Mouse (Mus musculus): ENCODE data around the gene Fndc11.
"Not testable (repeated sequence)": the region's sequence is repeated elsewhere in the genome, so short reads cannot be mapped to it uniquely, and the experiment has no call there.

Fndc11 gene

DNA sequence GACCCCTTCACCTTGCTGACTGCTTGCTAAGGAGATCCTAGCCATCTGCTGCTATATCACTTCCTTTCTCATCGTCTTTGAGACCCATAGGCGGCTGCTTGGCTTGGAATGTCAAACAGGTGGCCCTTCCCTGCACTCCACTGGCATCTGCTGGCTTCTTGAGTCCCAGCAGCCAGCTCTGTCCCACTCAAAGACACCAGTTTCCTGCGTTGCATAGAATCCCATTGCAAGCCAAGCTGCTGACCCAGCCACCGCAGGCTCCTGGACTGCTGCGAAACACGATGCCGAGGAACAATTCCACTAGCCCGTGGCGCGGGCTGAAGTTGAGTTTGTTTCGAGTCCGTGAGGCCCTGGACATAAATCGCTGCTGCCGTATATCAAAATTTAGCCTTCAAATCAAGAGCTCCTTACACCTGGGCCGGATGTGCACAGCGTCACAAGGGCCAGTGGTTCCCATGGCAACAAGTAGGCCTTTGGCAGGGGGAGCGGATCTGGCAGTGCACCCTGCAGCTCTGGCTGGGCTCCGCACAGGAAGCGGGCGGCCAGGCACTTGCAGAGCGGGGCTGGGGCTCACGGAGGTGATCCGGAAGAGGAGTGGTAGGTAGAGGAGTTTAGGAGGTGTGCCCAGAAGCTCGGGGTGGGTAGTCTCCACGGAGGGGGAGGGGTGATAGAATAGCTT is at the start of gene Fndc11:
TSS of gene Fndc11 (plus strand) at position 476 of the 679 bp plus-strand sequence.
- peak; percentile 89 to 91 for DNase-seq (ENCODE audit: low spot score in 2 of 2)

GRCm38 (mm10) chr2:181174646-181175045 is 45.2 kb upstream of the Fndc11 start:
- DNase-seq (ENCODE audit: low spot score in 2 of 2) = no peak

- no peak for DNase-seq (ENCODE audit: low spot score in 2 of 2)
These were observed 41.8 kb upstream of the Fndc11 start for GRCm38 (mm10) chr2:181178015-181178414.

DNA sequence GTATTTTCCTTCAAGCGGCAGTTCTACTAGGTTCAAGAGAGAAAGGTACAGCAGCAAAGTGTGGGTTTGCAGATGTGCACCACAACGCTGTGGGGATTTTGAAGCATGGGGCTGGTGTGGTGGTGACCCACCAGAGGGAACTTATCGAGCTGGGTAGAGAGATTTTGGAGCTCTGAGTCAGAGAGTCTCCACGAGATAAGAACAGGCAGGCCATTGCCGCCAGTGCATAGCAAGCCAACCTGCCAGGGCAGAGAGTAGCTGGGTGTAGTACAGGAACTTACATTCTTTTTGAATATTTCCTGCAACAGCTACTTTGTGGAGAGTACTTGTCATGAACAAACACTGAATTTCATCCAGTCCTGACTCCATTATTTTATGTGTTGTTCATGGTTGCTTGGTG is 41.3 kb upstream of the Fndc11 start:
- no peak for DNase-seq (ENCODE audit: low spot score in 2 of 2)

- no peak for DNase-seq (ENCODE audit: low spot score in 2 of 2)
These were observed 38.9 kb upstream of the Fndc11 start for GRCm38 (mm10) chr2:181180898-181181297.

GRCm38 (mm10) chr2:181186635-181187034 is 33.2 kb upstream of the Fndc11 start:
- DNase-seq (ENCODE audit: low spot score in 2 of 2) = peak; percentile 81 to 86

DNA sequence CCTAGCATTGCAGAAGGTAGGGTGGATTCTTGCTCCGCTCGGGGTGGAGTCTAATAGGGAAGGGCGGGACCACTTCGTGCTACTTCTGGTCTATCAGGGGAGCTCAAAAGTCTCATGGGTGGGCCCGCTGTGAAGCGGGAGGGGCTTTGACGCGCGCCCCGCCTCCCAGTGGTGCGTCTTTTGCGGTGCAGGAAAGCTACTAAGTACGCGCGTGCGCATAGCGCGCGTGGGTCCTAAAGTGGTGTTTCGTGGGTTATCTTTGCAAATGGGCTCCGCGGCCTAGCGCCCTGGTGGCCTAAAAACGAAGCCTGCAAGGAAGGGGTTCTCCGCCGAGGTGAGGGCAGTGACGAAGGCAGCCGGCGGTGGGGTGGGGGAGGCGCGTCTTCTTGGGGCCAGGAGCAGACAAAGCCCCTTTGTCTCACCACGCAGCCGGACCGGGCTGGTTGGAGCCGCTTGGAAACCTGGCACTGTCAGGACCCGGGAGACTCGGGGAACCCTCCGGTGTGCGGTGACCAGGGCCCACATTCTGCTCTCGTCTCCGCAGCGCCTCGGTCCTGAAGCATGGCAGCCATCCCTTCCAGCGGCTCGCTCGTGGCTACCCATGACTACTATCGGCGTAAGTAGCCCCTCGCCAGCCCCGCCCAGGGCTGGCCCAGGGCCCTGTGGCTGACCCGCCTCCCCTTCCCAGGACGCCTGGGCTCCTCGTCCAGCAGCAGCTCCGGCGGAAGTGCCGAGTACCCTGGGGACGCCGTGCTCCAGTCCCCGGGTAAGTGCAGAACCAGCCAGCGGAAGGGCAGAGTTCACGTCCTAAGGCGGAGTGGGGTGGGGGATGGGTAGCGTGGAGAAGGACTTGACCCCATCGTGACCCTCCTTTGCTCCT is 32.5 kb upstream of the Fndc11 start, which contains the start of gene Ppdpf:
TSS of gene Ppdpf (plus strand) at position 127 of the 880 bp plus-strand sequence.
- DNase-seq (ENCODE audit: low spot score in 2 of 2) = peak; percentile 93 to 95

GRCm38 (mm10) chr2:181188681-181189080 is 31.1 kb upstream of the Fndc11 start:
- peak in 1 of 2 experiments; percentile 36 for DNase-seq (ENCODE audit: low spot score in 2 of 2)

GRCm38 (mm10) chr2:181189321-181189720 is 30.5 kb upstream of the Fndc11 start:
- DNase-seq (ENCODE audit: low spot score in 2 of 2) = no peak

DNA sequence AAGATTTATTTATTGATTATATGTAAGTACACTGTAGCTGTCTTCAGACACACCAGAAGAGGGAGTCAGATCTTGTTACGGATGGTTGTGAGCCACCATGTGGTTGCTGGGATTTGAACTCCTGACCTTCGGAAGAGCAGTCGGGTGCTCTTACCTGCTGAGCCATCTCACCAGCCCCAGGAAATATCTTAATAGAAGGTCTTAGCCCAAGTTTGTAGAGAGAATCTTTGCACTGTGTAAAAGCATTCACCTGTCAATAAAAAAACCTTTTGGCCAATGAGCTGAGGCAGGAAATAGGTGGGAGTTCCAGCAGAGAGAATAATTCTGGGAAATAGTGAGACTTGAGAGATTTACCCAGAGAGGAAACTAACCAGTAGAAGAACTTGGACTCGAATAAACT is 28.4 kb upstream of the Fndc11 start:
- DNase-seq (ENCODE audit: low spot score in 2 of 2) = not testable (repeated sequence)

- no peak for DNase-seq (ENCODE audit: low spot score in 2 of 2)
These were observed 27.9 kb upstream of the Fndc11 start for GRCm38 (mm10) chr2:181191936-181192335.

DNA sequence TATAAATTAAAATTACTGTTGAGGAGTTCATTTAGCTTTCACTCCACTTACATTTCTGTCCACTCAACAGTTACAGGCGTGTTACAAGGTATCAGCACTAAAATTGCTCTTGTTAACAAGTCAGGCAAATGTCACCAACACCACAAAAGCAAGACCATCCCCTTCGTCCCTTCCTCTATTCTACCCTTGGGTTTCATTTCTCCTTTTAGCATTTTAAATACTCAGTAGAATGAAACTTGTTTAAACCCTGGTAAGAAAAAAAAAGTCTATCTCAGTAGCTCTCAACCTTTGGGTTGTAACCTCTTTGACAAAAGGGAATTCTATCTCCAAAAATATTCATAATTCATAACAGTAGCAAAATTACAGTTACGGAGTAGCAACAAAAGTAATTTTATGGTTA is 26.8 kb upstream of the Fndc11 start:
- no peak for DNase-seq (ENCODE audit: low spot score in 2 of 2)

DNA sequence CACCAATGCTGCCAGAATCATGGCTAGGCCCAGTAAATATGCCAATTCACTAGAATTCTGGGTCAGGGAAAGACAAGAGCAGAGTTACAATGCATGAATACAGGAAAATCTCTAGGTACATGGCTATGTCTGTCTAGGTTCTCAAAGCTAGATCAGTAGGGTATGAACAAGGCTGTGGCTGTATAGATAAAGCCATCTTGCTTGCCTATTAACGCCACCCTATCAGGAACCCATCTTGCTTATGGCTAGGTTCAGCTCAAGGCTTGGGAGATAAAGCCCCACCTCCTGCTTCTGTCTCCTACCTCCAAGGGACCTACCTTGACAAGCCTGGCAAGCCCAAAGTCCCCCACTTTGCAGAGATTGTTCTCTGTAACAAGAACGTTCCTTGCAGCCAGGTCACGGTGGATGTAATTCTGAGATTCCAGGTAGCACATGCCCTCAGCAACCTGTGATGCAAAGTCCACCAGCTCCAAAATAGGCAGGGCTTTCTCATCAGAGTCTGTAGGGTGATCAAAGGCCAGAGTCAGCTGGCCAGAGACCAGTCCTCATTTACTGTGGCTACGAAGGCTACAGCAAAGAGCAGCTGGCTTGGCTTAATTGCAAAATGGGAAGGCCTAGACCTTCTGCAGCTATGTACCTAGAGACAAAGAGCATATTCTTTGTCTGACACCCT is 23.0 kb upstream of the Fndc11 start:
- DNase-seq (ENCODE audit: low spot score in 2 of 2) = no peak

GRCm38 (mm10) chr2:181201606-181202005 is 18.2 kb upstream of the Fndc11 start:
- no peak for DNase-seq (ENCODE audit: low spot score in 2 of 2)

DNA sequence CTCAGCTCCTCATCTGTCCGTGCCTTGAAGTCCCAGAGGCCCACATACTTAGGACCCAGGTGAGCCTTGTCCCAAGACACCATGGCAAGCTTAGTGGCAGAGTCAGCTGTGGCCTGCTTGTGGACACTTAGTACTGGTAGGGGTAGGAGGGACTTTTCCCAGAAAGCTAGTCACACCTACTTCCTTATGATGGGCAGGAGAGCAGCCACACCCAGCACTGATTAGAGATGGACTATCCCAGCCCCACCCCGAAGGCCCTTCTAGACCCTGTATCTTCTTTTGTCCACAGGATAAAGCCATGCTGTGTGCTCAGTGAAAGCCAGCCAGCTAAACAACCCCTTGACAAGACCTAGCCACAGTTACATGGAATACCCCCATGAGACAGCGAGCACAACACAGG is 17.4 kb upstream of the Fndc11 start, which contains the start of gene Ptk6:
TSS of gene Ptk6 (minus strand) at position 368 of the 400 bp plus-strand sequence.
- DNase-seq (ENCODE audit: low spot score in 2 of 2) = no peak

DNA sequence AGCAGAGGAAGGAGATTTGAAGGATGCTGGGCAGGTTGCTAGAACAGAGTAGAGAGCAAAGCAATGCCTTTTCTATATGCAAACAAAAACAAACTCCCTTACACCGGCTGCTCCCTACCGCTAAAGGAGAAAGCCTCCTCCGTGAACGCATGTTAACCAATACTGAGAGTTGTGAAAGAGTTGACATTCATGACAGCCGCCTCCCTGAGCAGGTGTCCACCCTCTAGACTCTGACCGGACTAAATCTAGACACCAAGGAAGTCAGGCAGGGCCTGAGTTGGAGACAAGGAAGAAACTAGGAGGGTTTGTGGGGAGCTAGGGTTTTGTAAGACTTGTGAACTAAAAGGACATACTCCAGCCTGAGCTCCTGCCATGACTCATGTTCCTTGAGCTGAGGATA is 16.9 kb upstream of the Fndc11 start:
- no peak for DNase-seq (ENCODE audit: low spot score in 2 of 2)

GRCm38 (mm10) chr2:181205678-181206077 is 14.1 kb upstream of the Fndc11 start:
- DNase-seq (ENCODE audit: low spot score in 2 of 2) = no peak

DNA sequence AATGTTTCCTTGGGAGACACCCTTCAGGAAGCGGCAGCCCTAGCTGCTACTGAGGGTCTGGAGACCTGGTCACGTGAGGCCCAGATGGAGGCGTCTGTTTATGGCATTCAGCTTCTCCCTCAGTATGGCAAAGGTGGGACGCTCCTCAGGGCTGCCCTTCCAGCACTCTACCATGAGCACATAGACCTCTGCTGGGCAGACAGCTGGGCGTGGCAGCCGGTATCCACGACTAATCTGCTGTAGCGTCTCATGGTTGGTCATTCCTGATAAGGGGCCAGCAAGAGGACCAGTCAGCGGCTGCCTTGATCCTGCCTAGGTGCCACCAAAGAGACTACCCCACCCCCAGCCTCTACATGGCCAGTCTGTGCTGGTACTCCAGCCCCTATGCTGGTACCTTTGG is 13.7 kb upstream of the Fndc11 start:
- no peak for DNase-seq (ENCODE audit: low spot score in 2 of 2)

DNA sequence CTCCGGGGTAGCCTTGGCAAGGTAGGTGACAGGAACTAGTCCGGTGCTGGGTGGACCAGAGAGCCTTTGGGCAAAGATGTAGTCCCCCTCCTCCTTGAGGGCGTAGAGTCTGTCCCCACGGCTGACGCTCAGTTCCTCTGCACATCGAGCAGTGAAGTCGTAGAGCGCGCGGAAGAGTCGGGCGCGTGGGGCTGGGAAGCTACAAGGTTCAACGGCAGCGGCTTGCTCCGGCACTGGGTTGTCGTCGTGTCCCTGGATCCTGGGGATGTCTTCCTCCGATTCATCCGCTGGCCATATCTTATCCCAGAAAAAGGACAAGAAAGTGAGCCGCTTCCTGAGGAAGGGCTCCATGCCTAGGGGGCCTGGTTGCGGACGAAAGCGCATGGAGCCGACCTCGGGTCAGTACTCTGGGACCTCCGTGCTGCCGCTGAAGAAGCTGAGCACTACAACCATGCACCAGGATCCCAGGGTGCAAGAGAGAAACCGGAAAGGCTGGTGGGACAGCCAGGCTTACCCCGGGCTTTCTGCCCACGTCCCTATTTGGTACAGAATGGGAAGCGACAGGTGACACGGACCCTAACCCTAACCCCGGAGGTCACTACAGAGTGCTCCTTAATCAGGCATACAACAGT is 7.3 kb upstream of the Fndc11 start:
- DNase-seq (ENCODE audit: low spot score in 2 of 2) = peak in 1 of 2 experiments; percentile 8

GRCm38 (mm10) chr2:181213021-181213445 is 6.8 kb upstream of the Fndc11 start, which contains the start of gene Srms:
Gene Srms, minus strand, starts transcription at chr2:181213185.
- peak in 1 of 2 experiments; percentile 16 for DNase-seq (ENCODE audit: low spot score in 2 of 2)

DNA sequence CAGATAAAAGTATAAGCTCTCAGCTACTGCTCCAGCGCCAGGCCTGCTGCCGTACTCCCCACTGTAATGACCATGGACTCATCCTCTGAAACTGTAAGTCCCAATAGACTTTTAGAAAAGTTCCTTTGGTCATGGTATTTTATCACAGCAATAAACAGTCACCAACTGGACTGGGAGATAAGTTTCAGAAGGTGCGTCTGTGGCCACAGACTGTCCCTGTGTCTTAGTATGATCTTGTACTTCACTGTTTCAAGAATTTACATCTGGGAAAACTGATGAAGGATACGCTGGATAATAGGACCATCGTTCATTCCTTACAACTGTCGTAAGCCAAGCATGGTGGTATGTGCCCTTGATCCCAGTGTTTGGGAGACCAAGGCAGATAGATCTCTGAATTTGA is 3.8 kb upstream of the Fndc11 start:
- DNase-seq (ENCODE audit: low spot score in 2 of 2) = no peak

Measured in natural killer cell, adult 2 months (primary cell).